Mouse (Mus musculus) cortical plate, adult 2 months (tissue): ENCODE data around the gene Kcnb1.

Source experiments
- CTCF ChIP-seq: fragments of 200-500 bp; IDR thresholded peaks from 2 replicates; pipeline ENCODE4 v1.5.1; 2011; ENCODE audit warnings: mild to moderate bottlenecking, control low read depth, low read length; ENCODE audit not compliant: insufficient read depth; ENCODE audit errors: extremely low read depth
- POLR2A ChIP-seq: fragments of 200-500 bp; IDR thresholded peaks from 2 replicates; pipeline ENCODE4 v1.6.1; 2011; ENCODE audit warnings: mild to moderate bottlenecking, low read length, control low read depth; ENCODE audit not compliant: insufficient read depth; ENCODE audit errors: extremely low read depth

DNA sequence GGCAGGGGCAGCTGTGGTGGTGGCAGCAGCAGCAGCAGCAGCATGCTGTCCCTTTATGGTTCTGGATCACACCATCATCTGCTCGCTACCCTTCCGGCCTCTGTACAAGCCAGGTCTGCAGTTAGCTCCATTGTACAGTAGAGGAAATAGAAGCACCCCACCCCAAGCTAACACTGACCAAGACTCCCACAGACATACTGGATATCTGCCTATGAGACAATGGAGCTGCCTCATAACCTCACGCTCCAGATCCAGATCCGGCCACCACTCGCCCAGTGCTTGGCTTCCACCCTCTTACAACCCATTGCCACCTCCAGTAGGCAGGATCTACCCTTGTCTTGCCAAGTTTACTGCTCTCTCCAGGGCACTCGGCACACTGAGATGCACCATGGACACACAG lies 14.7 kb downstream of the Kcnb1 start:
- TF ChIP-seq CTCF (no peak), POLR2A (no peak)
